Mouse (Mus musculus): Measurements from ENCODE around the gene Fubp3. TPM values are rescaled to one million over a fixed set of nuclear protein-coding genes. Genes with fewer than 3 reads are reported as not detected.

Fubp3 gene
- total and polyA plus RNA-seq, 3 experiments, result 9.2 to 13.4 (median 12.7) TPM

DNA sequence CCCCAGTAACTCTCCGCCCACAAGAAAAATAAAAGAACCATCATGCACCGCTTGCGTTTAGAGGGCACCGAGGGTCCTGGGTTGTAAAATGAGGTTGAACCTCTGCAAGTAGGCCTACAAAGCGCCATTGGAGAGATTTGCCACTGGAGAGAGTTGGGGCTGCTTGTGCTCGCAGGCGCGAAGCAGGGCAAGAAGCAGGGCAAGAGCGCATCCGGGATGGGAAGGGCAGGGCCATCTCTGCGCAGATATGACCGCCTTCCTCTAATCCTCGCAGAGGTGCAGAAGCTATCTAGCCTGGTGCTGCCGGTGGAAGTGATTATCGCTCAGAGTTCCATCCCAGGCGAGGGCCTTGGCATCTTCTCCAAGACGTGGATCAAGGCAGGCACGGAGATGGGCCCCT, 69.5 kb downstream of the Fubp3 start:
- H3K36me3 ChIP-seq (ENCODE audit: control insufficient read depth, insufficient read depth, low read length), result no peaks in the 10 kb centered on the region
- H3K4me1 ChIP-seq (ENCODE audit: control insufficient read depth, insufficient read depth, low read length), result no peaks in the 10 kb centered on the region
- no peak overlapping the region for H3K4me3 ChIP-seq
- 3% methylated on average over 18 of the region's 18 CpGs for WGBS
- intact Hi-C loops (cut with DNase I), result no loop called here
- no peak overlapping the region for H3K9ac ChIP-seq (ENCODE audit: low read depth, low read length)
- no peaks in the 10 kb centered on the region for H3K79me2 ChIP-seq (replicated peaks; ENCODE audit: control insufficient read depth, insufficient read depth, low read length)
- no peak overlapping the region for H3K27ac ChIP-seq
- DNase-seq, result no peak
- TF ChIP-seq POLR2A (IDR thresholded peaks at IDR 0.05; ENCODE audit: insufficient read depth, low read depth, low read length) (no peak), CTCF (IDR thresholded peaks at IDR 0.05) (no peak), EP300 (IDR thresholded peaks at IDR 0.05; ENCODE audit: insufficient read depth, low read depth, low read length) (no peak)
- peaks cover 34% of the 10 kb centered on the region for H3K27me3 ChIP-seq (ENCODE audit: control insufficient read depth, insufficient read depth, low read length)

GRCm38 (mm10) chr2:31653971-31654853, 81.8 kb downstream of the Fubp3 start:
- Histone ChIP-seq H3K9ac (ENCODE audit: low read depth, low read length) (no peak overlapping the region), H3K36me3 (ENCODE audit: control insufficient read depth, insufficient read depth, low read length) (no peaks in the 10 kb centered on the region), H3K4me1 (ENCODE audit: control insufficient read depth, insufficient read depth, low read length) (no peaks in the 10 kb centered on the region), H3K4me3 (peak overlapping the region; percentile 25), H3K79me2 (replicated peaks; ENCODE audit: control insufficient read depth, insufficient read depth, low read length) (no peaks in the 10 kb centered on the region), H3K27me3 (ENCODE audit: control insufficient read depth, insufficient read depth, low read length) (peaks cover 15% of the 10 kb centered on the region), H3K27ac (no peak overlapping the region)
- intact Hi-C loops (cut with DNase I), result no loop called here
- no peak for DNase-seq
- TF ChIP-seq POLR2A (IDR thresholded peaks at IDR 0.05; ENCODE audit: insufficient read depth, low read depth, low read length) (no peak), EP300 (IDR thresholded peaks at IDR 0.05; ENCODE audit: insufficient read depth, low read depth, low read length) (no peak), CTCF (IDR thresholded peaks at IDR 0.05) (no peak)
- under 1% methylated on average over 109 of the region's 109 CpGs for WGBS

DNA sequence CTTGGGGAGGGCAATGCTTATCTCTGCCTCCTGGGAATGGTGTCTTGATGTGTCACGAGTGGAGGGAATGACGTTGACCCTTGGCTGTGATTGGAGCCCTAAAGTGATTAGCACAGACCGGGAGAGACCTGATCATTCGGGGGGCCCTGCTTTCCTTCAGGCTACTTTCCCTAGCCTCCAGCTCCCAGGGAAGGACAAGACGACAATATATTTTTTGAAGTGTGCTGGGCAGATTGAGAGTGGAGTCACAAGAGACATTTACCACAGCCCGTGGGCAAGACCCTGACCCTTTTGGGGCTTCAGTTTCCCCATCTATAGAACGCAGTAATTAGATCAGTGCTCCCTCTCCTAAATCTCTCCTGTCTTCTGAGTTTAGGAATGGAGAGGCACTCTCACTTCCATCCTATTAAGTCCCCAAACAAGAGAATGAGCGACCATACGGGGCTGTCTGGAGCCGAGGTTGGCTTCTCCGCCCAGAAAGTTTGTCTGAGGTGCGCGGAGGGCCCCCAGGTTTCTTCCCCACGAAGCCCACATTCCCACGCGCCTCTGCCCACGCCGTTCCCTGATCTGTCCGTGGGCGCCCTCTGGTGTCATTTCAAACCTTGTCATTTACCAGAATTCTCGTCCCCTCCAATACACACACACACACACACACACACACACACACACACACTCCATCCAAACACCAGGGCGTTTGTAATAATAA, 82.6 kb downstream of the Fubp3 start:
- intact Hi-C loops (cut with DNase I), result loop anchor here (1.0 kb wide), 1 partner anchor 172 kb away; no protein-coding TSS in a partner anchor
- H3K79me2 ChIP-seq (replicated peaks; ENCODE audit: control insufficient read depth, insufficient read depth, low read length), result no peaks in the 10 kb centered on the region
- 7% methylated on average over 22 of the region's 22 CpGs for WGBS
- no peak overlapping the region for H3K9ac ChIP-seq (ENCODE audit: low read depth, low read length)
- TF ChIP-seq POLR2A (IDR thresholded peaks at IDR 0.05; ENCODE audit: insufficient read depth, low read depth, low read length) (no peak), CTCF (IDR thresholded peaks at IDR 0.05) (peak; percentile 56)
- H3K4me3 ChIP-seq, result no peak overlapping the region
- no peak overlapping the region for H3K27ac ChIP-seq
- no peaks in the 10 kb centered on the region for H3K4me1 ChIP-seq (ENCODE audit: control insufficient read depth, insufficient read depth, low read length)
- H3K27me3 ChIP-seq (ENCODE audit: control insufficient read depth, insufficient read depth, low read length), result peaks cover 15% of the 10 kb centered on the region
- DNase-seq, result peak in 1 of 2 experiments; percentile 54
- no peaks in the 10 kb centered on the region for H3K36me3 ChIP-seq (ENCODE audit: control insufficient read depth, insufficient read depth, low read length)

- TF ChIP-seq EP300 (IDR thresholded peaks at IDR 0.05; ENCODE audit: insufficient read depth, low read depth, low read length) (no peak), CTCF (IDR thresholded peaks at IDR 0.05) (no peak), POLR2A (IDR thresholded peaks at IDR 0.05; ENCODE audit: insufficient read depth, low read depth, low read length) (no peak)
- intact Hi-C loops (cut with DNase I), result no loop called here
- Histone ChIP-seq H3K4me1 (ENCODE audit: control insufficient read depth, insufficient read depth, low read length) (no peaks in the 10 kb centered on the region), H3K27ac (no peak overlapping the region), H3K4me3 (no peak overlapping the region), H3K27me3 (ENCODE audit: control insufficient read depth, insufficient read depth, low read length) (peaks cover 15% of the 10 kb centered on the region), H3K79me2 (replicated peaks; ENCODE audit: control insufficient read depth, insufficient read depth, low read length) (no peaks in the 10 kb centered on the region), H3K9ac (ENCODE audit: low read depth, low read length) (no peak overlapping the region), H3K36me3 (ENCODE audit: control insufficient read depth, insufficient read depth, low read length) (no peaks in the 10 kb centered on the region)
- no peak for DNase-seq
- WGBS, result 88% methylated on average over 7 of the region's 7 CpGs
Observed at GRCm38 (mm10) chr2:31656374-31656773, 83.9 kb downstream of the Fubp3 start.

- no peak for TF ChIP-seq EP300 (IDR thresholded peaks at IDR 0.05; ENCODE audit: insufficient read depth, low read depth, low read length)
- TF ChIP-seq CTCF (IDR thresholded peaks at IDR 0.05), result no peak
- TF ChIP-seq POLR2A (IDR thresholded peaks at IDR 0.05; ENCODE audit: insufficient read depth, low read depth, low read length), result no peak
- Histone ChIP-seq H3K9ac (ENCODE audit: low read depth, low read length) (no peak overlapping the region), H3K36me3 (ENCODE audit: control insufficient read depth, insufficient read depth, low read length) (no peaks in the 10 kb centered on the region), H3K27me3 (ENCODE audit: control insufficient read depth, insufficient read depth, low read length) (peaks cover under 1% of the 10 kb centered on the region), H3K79me2 (replicated peaks; ENCODE audit: control insufficient read depth, insufficient read depth, low read length) (no peaks in the 10 kb centered on the region), H3K4me3 (no peak overlapping the region), H3K27ac (no peak overlapping the region), H3K4me1 (ENCODE audit: control insufficient read depth, insufficient read depth, low read length) (no peaks in the 10 kb centered on the region)
- WGBS, result 58% methylated on average over 8 of the region's 8 CpGs
- DNase-seq, result no peak
- intact Hi-C loops (cut with DNase I), result no loop called here
Observed at GRCm38 (mm10) chr2:31662939-31663803, 90.7 kb downstream of the Fubp3 start.
